Mouse (Mus musculus): Measurements from ENCODE around the gene Gm21943. TPM values are rescaled to one million over a fixed set of nuclear protein-coding genes. Genes with fewer than 3 reads are reported as not detected.
"Not testable (repeated sequence)": the region's sequence is repeated elsewhere in the genome, so short reads cannot be mapped to it uniquely, and the experiment has no call there.

The Gm21943 gene
- not detected in 2 replicates for polyA plus RNA-seq (2012; rRNA removed)

- DNase-seq (ENCODE audit: low read depth in 1 of 2, low spot score in 2 of 2); H3K4me1 ChIP-seq (ENCODE audit: control insufficient read depth, insufficient read depth, insufficient read length); H3K4me3 ChIP-seq (ENCODE audit: extremely low read depth, insufficient read depth, insufficient read length); H3K36me3 ChIP-seq (ENCODE audit: control insufficient read depth, insufficient read depth, low read length); H3K27ac ChIP-seq (ENCODE audit: insufficient read depth, low read length); H3K27me3 ChIP-seq (ENCODE audit: control insufficient read depth, insufficient read depth, low read length): not testable (repeated sequence)
- no CpG with 5 or more reads among the region's 4 CpGs for WGBS
These were observed at the start of gene Gm21943 for GRCm38 (mm10) chrY:57533644-57534043. Gm21943 (minus strand) TSS chrY:57533744.

Other genes starting within 250 kb of the Gm21943 start
- not detected in 2 replicates for gene Gm28961, start 172.0 kb upstream of the Gm21943 start, polyA plus RNA-seq (2012; rRNA removed)

Data from spleen, adult 2 months (tissue).